Mouse (Mus musculus) small intestine, adult 2 months (tissue): ENCODE measurements around the gene St5. TPM values are rescaled to one million over a fixed set of nuclear protein-coding genes. Genes with fewer than 3 reads are reported as not detected.
A peak's percentile ranks its signal among the peaks of the same experiment; 100 is the strongest.

Experiments
- H3K27ac ChIP-seq: fragments of 200-500 bp; 2 replicates; pipeline ENCODE4 v1.5.1; 2012; ENCODE audit warnings: low read depth, low read length, control low read depth, inconsistent platforms; ENCODE audit not compliant: insufficient read depth
- H3K27me3 ChIP-seq: fragments of 200-500 bp; 2 replicates; pipeline ENCODE4 v1.6.1; 2012; ENCODE audit warnings: mild to moderate bottlenecking, moderate library complexity, low read length, inconsistent platforms; ENCODE audit not compliant: control insufficient read depth, insufficient read depth
- H3K36me3 ChIP-seq: fragments of 200-500 bp; 2 replicates; pipeline ENCODE4 v1.6.1; 2012; ENCODE audit warnings: mild to moderate bottlenecking, low read length, control low read depth, inconsistent platforms; ENCODE audit not compliant: control insufficient read depth, insufficient read depth
- H3K4me1 ChIP-seq: fragments of 200-500 bp; 2 replicates; pipeline ENCODE4 v1.6.1; 2012; ENCODE audit warnings: low read length, inconsistent platforms, mixed read lengths; ENCODE audit not compliant: control insufficient read depth, insufficient read depth, insufficient read length
- H3K4me3 ChIP-seq: fragments of 200-500 bp; 2 replicates; pipeline ENCODE4 v1.5.1; 2012; ENCODE audit warnings: low read depth, mild to moderate bottlenecking, control low read depth, inconsistent platforms, low read length, moderate library complexity
- CTCF ChIP-seq: fragments of 200-500 bp; IDR thresholded peaks from 2 replicates; pipeline ENCODE4 v1.5.1; 2012; ENCODE audit warnings: low read depth, mild to moderate bottlenecking, control low read depth, inconsistent platforms, low read length, moderate library complexity, mixed read lengths; ENCODE audit not compliant: insufficient replicate concordance, insufficient read length; ENCODE audit errors: extremely low read depth
- POLR2A ChIP-seq: fragments of 200-500 bp; IDR thresholded peaks from 2 replicates; pipeline ENCODE4 v1.6.1; 2012; ENCODE audit warnings: low read depth, mild to moderate bottlenecking, control low read depth, inconsistent platforms, low read length, moderate library complexity
- WGBS: fragments of 180-500 bp; shearing (Covaris S2); methylation state at CpG from one replicate; pipeline ENCODE4 v1.1.7; 2018; 5-methylcytosine and 5-hydroxymethylcytosine counted together
- polyA plus RNA-seq: library from polyadenylated mRNA; depleted of rRNA; stranded (reverse); fragments of >200 nt; gene quantifications from 2 replicates; pipeline ENCODE4 v1.2.3, GENCODE M21; 2012

St5 gene
- polyA plus RNA-seq, 1 experiment, result 37.7 TPM

- Histone ChIP-seq H3K4me1 (peaks cover 7% of the 10 kb centered on the region; the same call in 1 of the 2 replicates), H3K4me3 (peak within 1 kb of the TSS; percentile 95), H3K27me3 (no peaks in the 10 kb centered on the region), H3K36me3 (peaks cover 32% of the 10 kb centered on the region), H3K27ac (peak within 1 kb of the TSS; percentile 97)
- peak; percentile 71 for TF ChIP-seq POLR2A
- no peak for TF ChIP-seq CTCF
- under 1% methylated on average over 72 of the region's 72 CpGs for WGBS
Observed at GRCm38 (mm10) chr7:109518838-109519696, 184.3 kb downstream of the St5 start, which contains the start of gene Rpl27a. Gene Rpl27a (plus strand): TSS chr7:109519147.

GRCm38 (mm10) chr7:109518036-109518681 is 185.2 kb downstream of the St5 start:
- TF ChIP-seq POLR2A (no peak), CTCF (no peak)
- peak overlapping the region; percentile 97 for H3K27ac ChIP-seq
- H3K4me1 ChIP-seq, result peaks cover 7% of the 10 kb centered on the region; the same call in 1 of the 2 replicates
- H3K36me3 ChIP-seq, result peaks cover 24% of the 10 kb centered on the region
- 8% methylated on average over 10 of the region's 10 CpGs for WGBS
- no peaks in the 10 kb centered on the region for H3K27me3 ChIP-seq
- H3K4me3 ChIP-seq, result peak overlapping the region; percentile 68

- H3K4me1 ChIP-seq, result peaks cover 7% of the 10 kb centered on the region; the same call in 1 of the 2 replicates
- no peaks in the 10 kb centered on the region for H3K27me3 ChIP-seq
- H3K4me3 ChIP-seq, result no peak overlapping the region
- H3K36me3 ChIP-seq, result peaks cover 9% of the 10 kb centered on the region
- 80% methylated on average over 3 of the region's 3 CpGs for WGBS
- no peak for TF ChIP-seq POLR2A
- TF ChIP-seq CTCF, result no peak
- no peak overlapping the region for H3K27ac ChIP-seq
Observed at GRCm38 (mm10) chr7:109516500-109516899, 186.9 kb downstream of the St5 start.

GRCm38 (mm10) chr7:109511838-109512237 is 191.6 kb downstream of the St5 start:
- H3K4me1 ChIP-seq, result no peaks in the 10 kb centered on the region
- H3K4me3 ChIP-seq, result no peak overlapping the region
- 92% methylated on average over 3 of the region's 3 CpGs for WGBS
- H3K27ac ChIP-seq, result no peak overlapping the region
- H3K27me3 ChIP-seq, result no peaks in the 10 kb centered on the region
- no peaks in the 10 kb centered on the region for H3K36me3 ChIP-seq
- no peak for TF ChIP-seq CTCF
- TF ChIP-seq POLR2A, result no peak

- no peaks in the 10 kb centered on the region for H3K27me3 ChIP-seq
- no peaks in the 10 kb centered on the region for H3K36me3 ChIP-seq
- H3K4me1 ChIP-seq, result no peaks in the 10 kb centered on the region
- TF ChIP-seq POLR2A (no peak), CTCF (no peak)
- 66% methylated on average over 2 of the region's 2 CpGs for WGBS
- no peak overlapping the region for H3K4me3 ChIP-seq
- no peak overlapping the region for H3K27ac ChIP-seq
Observed at GRCm38 (mm10) chr7:109510799-109511198, 192.6 kb downstream of the St5 start.

GRCm38 (mm10) chr7:109508034-109508433 is 195.4 kb downstream of the St5 start, which contains the start of gene Trim66:
Gene Trim66 (minus strand): TSS chr7:109508134.
- no peak within 1 kb of the TSS for H3K27ac ChIP-seq
- H3K36me3 ChIP-seq, result no peaks in the 10 kb centered on the region
- WGBS, result 86% methylated on average over 4 of the region's 4 CpGs
- no peaks in the 10 kb centered on the region for H3K4me1 ChIP-seq
- TF ChIP-seq POLR2A, result no peak
- no peak for TF ChIP-seq CTCF
- no peak within 1 kb of the TSS for H3K4me3 ChIP-seq
- no peaks in the 10 kb centered on the region for H3K27me3 ChIP-seq

GRCm38 (mm10) chr7:109507572-109507971 is 195.8 kb downstream of the St5 start:
- TF ChIP-seq CTCF (no peak), POLR2A (no peak)
- H3K27ac ChIP-seq, result no peak overlapping the region
- no peak overlapping the region for H3K4me3 ChIP-seq
- H3K27me3 ChIP-seq, result no peaks in the 10 kb centered on the region
- H3K4me1 ChIP-seq, result no peaks in the 10 kb centered on the region
- 70% methylated on average over 9 of the region's 9 CpGs for WGBS
- H3K36me3 ChIP-seq, result no peaks in the 10 kb centered on the region
